Comparison of ENCODE assay signal across 7 mouse cellular contexts in the genomic region with DNA sequence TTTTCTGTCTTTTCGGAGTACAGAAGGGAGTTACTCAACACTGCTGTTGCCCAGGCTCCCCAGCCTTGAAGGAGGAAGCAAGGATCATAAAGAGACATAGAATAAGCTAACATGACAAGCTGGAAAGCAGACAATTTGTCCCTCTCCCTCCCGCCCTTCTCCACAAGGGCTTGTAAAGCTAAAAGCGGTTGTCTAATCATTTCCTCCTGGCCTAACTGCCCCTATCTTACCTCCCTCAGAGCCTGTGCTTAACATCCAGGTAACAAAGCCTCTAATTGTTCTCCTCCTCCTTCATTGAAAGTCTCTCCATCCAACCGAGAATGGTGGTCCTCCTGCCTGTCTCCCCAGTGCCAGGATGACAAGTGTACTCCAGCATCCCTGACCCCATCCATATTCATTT. TPM values are rescaled to one million over a fixed set of nuclear protein-coding genes. Genes with fewer than 3 reads are reported as not detected.
DNase-seq lines count a peak whose midpoint lies in the region; ATAC-seq and TF ChIP-seq lines count a peak whose summit lies in the region.

No protein-coding gene starts in this region.

- H3K27me3 ChIP-seq in lung, embryonic 16.5 days (ENCODE audit: control insufficient read depth, insufficient read depth, low read depth, low read length) = no peaks in the 10 kb centered on the region
- H3K27me3 ChIP-seq in forebrain, embryonic 12.5 days = no peaks in the 10 kb centered on the region
- H3K27me3 ChIP-seq in liver, embryonic 12.5 days (replicated peaks) = no peaks in the 10 kb centered on the region
- no peaks in the 10 kb centered on the region for H3K27me3 ChIP-seq in stomach, embryonic 16.5 days (ENCODE audit: control insufficient read depth, insufficient read depth, low read length)

- H3K4me3 ChIP-seq in lung, embryonic 16.5 days (ENCODE audit: low read length) = no peak overlapping the region
- peak overlapping the region; percentile 58; the same call in 1 of the 2 replicates for H3K4me3 ChIP-seq in forebrain, embryonic 12.5 days (replicated peaks)
- peak overlapping the region; percentile 68 for H3K4me3 ChIP-seq in liver, embryonic 12.5 days
- H3K4me3 ChIP-seq in stomach, embryonic 16.5 days (replicated peaks; ENCODE audit: low read length) = peak overlapping the region; percentile 56; the same call in 1 of the 2 replicates
- H3K4me3 ChIP-seq in left cerebral cortex, adult 2 months = no peak overlapping the region

- peaks cover 17% of the 10 kb centered on the region for H3K36me3 ChIP-seq in lung, embryonic 16.5 days (ENCODE audit: control insufficient read depth, insufficient read depth, low read length)
- H3K36me3 ChIP-seq in forebrain, embryonic 12.5 days (replicated peaks) = peaks cover 30% of the 10 kb centered on the region
- peaks cover 38% of the 10 kb centered on the region for H3K36me3 ChIP-seq in liver, embryonic 12.5 days
- no peaks in the 10 kb centered on the region for H3K36me3 ChIP-seq in stomach, embryonic 16.5 days (ENCODE audit: control insufficient read depth, insufficient read depth, low read length)

- peaks cover 13% of the 10 kb centered on the region for H3K4me1 ChIP-seq in lung, embryonic 16.5 days (replicated peaks; ENCODE audit: control insufficient read depth, insufficient read depth, low read length)
- peaks cover 21% of the 10 kb centered on the region for H3K4me1 ChIP-seq in forebrain, embryonic 12.5 days
- H3K4me1 ChIP-seq in liver, embryonic 12.5 days = peaks cover 39% of the 10 kb centered on the region
- H3K4me1 ChIP-seq in stomach, embryonic 16.5 days (ENCODE audit: control insufficient read depth, insufficient read depth, low read length) = peaks cover 18% of the 10 kb centered on the region

- H3K9ac ChIP-seq in lung, embryonic 16.5 days (ENCODE audit: low read length) = peak overlapping the region; percentile 37; the same call in 1 of the 2 replicates
- 0 out of 2 replicates have a peak overlapping the region, but pooled peaks have one; percentile 38 for H3K9ac ChIP-seq in forebrain, embryonic 12.5 days
- peak overlapping the region; percentile 72 for H3K9ac ChIP-seq in liver, embryonic 12.5 days
- peak overlapping the region; percentile 69; the same call in 1 of the 2 replicates for H3K9ac ChIP-seq in stomach, embryonic 16.5 days (ENCODE audit: low read length)

- ATAC-seq in lung, embryonic 16.5 days (ENCODE audit: low read depth) = no peak
- ATAC-seq in forebrain, embryonic 12.5 days (ENCODE audit: low FRiP score) = no peak
- no peak for ATAC-seq in liver, embryonic 12.5 days
- ATAC-seq in stomach, embryonic 16.5 days (ENCODE audit: insufficient read depth, low FRiP score) = no peak

- no peak for TF ChIP-seq CTCF in left cerebral cortex, adult 2 months (IDR thresholded peaks at IDR 0.05)

- H3K4me2 ChIP-seq in lung, embryonic 16.5 days (ENCODE audit: low read depth, low read length) = peak overlapping the region; percentile 91
- peak overlapping the region; percentile 72 for H3K4me2 ChIP-seq in forebrain, embryonic 12.5 days
- peak overlapping the region; percentile 95 for H3K4me2 ChIP-seq in liver, embryonic 12.5 days
- peak overlapping the region; percentile 89 for H3K4me2 ChIP-seq in stomach, embryonic 16.5 days (ENCODE audit: low read depth, low read length)

- WGBS in lung, embryonic 16.5 days = 45% methylated on average over 4 of the region's 4 CpGs
- 42% methylated on average over 4 of the region's 4 CpGs for WGBS in forebrain, embryonic 12.5 days
- WGBS in liver, embryonic 12.5 days (ENCODE audit: insufficient replicate concordance) = 20% methylated on average over 4 of the region's 4 CpGs
- 46% methylated on average over 4 of the region's 4 CpGs for WGBS in stomach, embryonic 16.5 days

- H3K9me3 ChIP-seq in lung, embryonic 16.5 days (ENCODE audit: control insufficient read depth, low read length) = no peaks in the 10 kb centered on the region
- H3K9me3 ChIP-seq in forebrain, embryonic 12.5 days = no peaks in the 10 kb centered on the region
- no peaks in the 10 kb centered on the region for H3K9me3 ChIP-seq in liver, embryonic 12.5 days (replicated peaks)
- no peaks in the 10 kb centered on the region for H3K9me3 ChIP-seq in stomach, embryonic 16.5 days (replicated peaks; ENCODE audit: control insufficient read depth, low read length)

- intact Hi-C loops in left cerebral cortex, adult 2 months (cut with DNase I) = loop anchor here (2.0 to 10.0 kb wide), 2 partner anchors 58 to 244 kb away; a partner anchor contains a TSS

- H3K27ac ChIP-seq in lung, embryonic 16.5 days (ENCODE audit: low read length) = 0 out of 2 replicates have a peak overlapping the region, but pooled peaks have one; percentile 9
- H3K27ac ChIP-seq in forebrain, embryonic 12.5 days = no peak overlapping the region
- peak overlapping the region; percentile 72 for H3K27ac ChIP-seq in liver, embryonic 12.5 days
- no peak overlapping the region for H3K27ac ChIP-seq in stomach, embryonic 16.5 days (ENCODE audit: low read length)
- no peak overlapping the region for H3K27ac ChIP-seq in left cerebral cortex, adult 2 months

- DNase-seq in lung, adult 18-20 months = no peak
- DNase-seq in left cerebral cortex, adult 2 months (ENCODE audit: extremely low spot score in 1 of 2, low spot score in 2 of 2) = no peak
- no peak for DNase-seq in B cell, adult 2 months

RNA-seq across cellular contexts. Expression of a gene that starts 1.4 kb away (rescaled TPM):
- 28.3 and 28.6 TPM in 2 replicates for polyA plus RNA-seq in lung, embryonic 16.5 days (2015; fragmentation: Nextera tagmentation; extraction: Ambion mirVana)
- polyA plus RNA-seq in forebrain, embryonic 12.5 days (2016; fragmentation: Nextera tagmentation; extraction: Ambion mirVana) = 26.6 and 28.3 TPM in 2 replicates
- 18.0 and 19.7 TPM in 2 replicates for polyA plus RNA-seq in liver, embryonic 12.5 days (2016; fragmentation: Nextera tagmentation; extraction: Ambion mirVana)
- 28.0 and 28.7 TPM in 2 replicates for polyA plus RNA-seq in stomach, embryonic 16.5 days (2015; fragmentation: Nextera tagmentation; extraction: Ambion mirVana)
- total RNA-seq in left cerebral cortex, adult 2 months (2021) = 10 to 100 TPM; 62.9 to 69.8 TPM

RNA-seq across cellular contexts. Expression of a gene that starts 5.8 kb away (rescaled TPM):
- 108 and 130 TPM in 2 replicates for polyA plus RNA-seq in lung, embryonic 16.5 days (2015; fragmentation: Nextera tagmentation; extraction: Ambion mirVana)
- 136 and 139 TPM in 2 replicates for polyA plus RNA-seq in forebrain, embryonic 12.5 days (2016; fragmentation: Nextera tagmentation; extraction: Ambion mirVana)
- 84.3 and 85.8 TPM in 2 replicates for polyA plus RNA-seq in liver, embryonic 12.5 days (2016; fragmentation: Nextera tagmentation; extraction: Ambion mirVana)
- polyA plus RNA-seq in stomach, embryonic 16.5 days (2015; fragmentation: Nextera tagmentation; extraction: Ambion mirVana) = 79.2 and 85.4 TPM in 2 replicates
- 10 to 100 TPM; 55.2 to 58.9 TPM for total RNA-seq in left cerebral cortex, adult 2 months (2021)

RNA-seq across cellular contexts. Expression of a gene that starts 34.6 kb away (rescaled TPM):
- polyA plus RNA-seq in lung, embryonic 16.5 days (2015; fragmentation: Nextera tagmentation; extraction: Ambion mirVana) = 33.3 and 34.8 TPM in 2 replicates
- 35.7 and 36.3 TPM in 2 replicates for polyA plus RNA-seq in forebrain, embryonic 12.5 days (2016; fragmentation: Nextera tagmentation; extraction: Ambion mirVana)
- polyA plus RNA-seq in liver, embryonic 12.5 days (2016; fragmentation: Nextera tagmentation; extraction: Ambion mirVana) = 16.3 TPM in 2 replicates
- 27.9 and 29.0 TPM in 2 replicates for polyA plus RNA-seq in stomach, embryonic 16.5 days (2015; fragmentation: Nextera tagmentation; extraction: Ambion mirVana)
- 10 to 100 TPM; 20.8 to 23.0 TPM for total RNA-seq in left cerebral cortex, adult 2 months (2021)

RNA-seq across cellular contexts. Expression of a gene that starts 39.1 kb away (rescaled TPM):
- polyA plus RNA-seq in lung, embryonic 16.5 days (2015; fragmentation: Nextera tagmentation; extraction: Ambion mirVana) = 70.1 and 80.4 TPM in 2 replicates
- 68.8 and 70.6 TPM in 2 replicates for polyA plus RNA-seq in forebrain, embryonic 12.5 days (2016; fragmentation: Nextera tagmentation; extraction: Ambion mirVana)
- polyA plus RNA-seq in liver, embryonic 12.5 days (2016; fragmentation: Nextera tagmentation; extraction: Ambion mirVana) = 21.7 and 23.1 TPM in 2 replicates
- 60.6 and 67.4 TPM in 2 replicates for polyA plus RNA-seq in stomach, embryonic 16.5 days (2015; fragmentation: Nextera tagmentation; extraction: Ambion mirVana)
- 100 to 1,000 TPM; 286 to 315 TPM for total RNA-seq in left cerebral cortex, adult 2 months (2021)

RNA-seq across cellular contexts. Expression of a gene that starts 45.5 kb away (rescaled TPM):
- 0.73 and 1.5 TPM in 2 replicates for polyA plus RNA-seq in lung, embryonic 16.5 days (2015; fragmentation: Nextera tagmentation; extraction: Ambion mirVana)
- polyA plus RNA-seq in forebrain, embryonic 12.5 days (2016; fragmentation: Nextera tagmentation; extraction: Ambion mirVana) = not detected in 2 replicates
- polyA plus RNA-seq in liver, embryonic 12.5 days (2016; fragmentation: Nextera tagmentation; extraction: Ambion mirVana) = 7.7 and 8.8 TPM in 2 replicates
- polyA plus RNA-seq in stomach, embryonic 16.5 days (2015; fragmentation: Nextera tagmentation; extraction: Ambion mirVana) = 3.2 and 4.2 TPM in 2 replicates
- under 1 TPM in 1 of 2 experiments, not detected in 1; 0.11 TPM for total RNA-seq in left cerebral cortex, adult 2 months (2021)

Comparison
In these comparisons a context has a peak if more than half of its experiments do, and no peak if none do; other contexts are left out.
1. H3K27ac ChIP-seq: peak in lung, embryonic 16.5 days (single experiment) and liver, embryonic 12.5 days (single experiment); none in forebrain, embryonic 12.5 days (single experiment), stomach, embryonic 16.5 days (single experiment) and left cerebral cortex, adult 2 months (single experiment).
2. H3K4me3 ChIP-seq: peak in forebrain, embryonic 12.5 days (single experiment), liver, embryonic 12.5 days (single experiment) and stomach, embryonic 16.5 days (single experiment); none in lung, embryonic 16.5 days (single experiment) and left cerebral cortex, adult 2 months (single experiment).
3. Peak in every context shown above with its lines, with median percentiles within 50 percentile points of each other: H3K4me2 ChIP-seq and H3K9ac ChIP-seq.